Mouse (Mus musculus) right cerebral cortex, adult 2 months (tissue): ENCODE measurements at regions not wholly inside any gene's neighbourhood (a gene's known extent, or its start where the extent isn't known, plus 50 kb on each side); places are given as distances from the start of the nearest gene placed in this dataset.
A peak's percentile ranks its signal among the peaks of the same experiment; 100 is the strongest.

Source experiments
- DNase-seq, 2 experiments: peaks; one replicate each; pipeline ENCODE4 v3.0.0; 2021 to 2022; ENCODE audit warnings: low spot score in 2 of 2

- DNase-seq = peak; percentile 50 to 61
Observed at GRCm38 (mm10) chr2:99236968-99237367, 569.9 kb upstream of the Gm10800 start.
